Mouse (Mus musculus) forebrain, embryonic 11.5 days (tissue): Measurements from ENCODE around the gene Krt88. TPM values are rescaled to one million over a fixed set of nuclear protein-coding genes. Genes with fewer than 3 reads are reported as not detected.

Experiments used
- ATAC-seq: fragments of 200-750 bp; cut with Nextera tagmentation; replicated peaks from 2 replicates; pipeline ENCODE4 v1.8.0; 2017; ENCODE audit warnings: moderate TSS enrichment; ENCODE audit not compliant: low FRiP score
- DNase-seq: peaks from one replicate; pipeline ENCODE4 v3.0.0-alpha.2; 2017; ENCODE audit warnings: low spot score
- H3K27ac ChIP-seq: fragments of 300-500 bp; sonication (generic); 2 replicates; pipeline ENCODE4 v1.5.1; 2014; ENCODE audit warnings: low read depth, low read length
- H3K27me3 ChIP-seq: fragments of 300-500 bp; sonication (generic); 2 replicates; pipeline ENCODE4 v1.6.1; 2014; ENCODE audit warnings: mild to moderate bottlenecking, low read length, mixed read lengths; ENCODE audit not compliant: control insufficient read depth, insufficient read depth
- H3K36me3 ChIP-seq: fragments of 300-500 bp; sonication (generic); 2 replicates; pipeline ENCODE4 v1.6.1; 2014; ENCODE audit warnings: mild to moderate bottlenecking, low read length, moderate library complexity, mixed read lengths; ENCODE audit not compliant: control insufficient read depth, insufficient read depth
- H3K4me1 ChIP-seq: fragments of 300-500 bp; sonication (generic); replicated peaks from 2 replicates; pipeline ENCODE4 v1.6.1; 2014; ENCODE audit warnings: low read length, mixed read lengths; ENCODE audit not compliant: control insufficient read depth, insufficient read depth
- H3K4me2 ChIP-seq: fragments of 300-500 bp; sonication (generic); 2 replicates; pipeline ENCODE4 v1.6.1; 2014; ENCODE audit warnings: low read depth, mild to moderate bottlenecking, low read length, moderate library complexity, mixed read lengths; ENCODE audit not compliant: severe bottlenecking
- H3K4me3 ChIP-seq: fragments of 300-500 bp; sonication (generic); 2 replicates; pipeline ENCODE4 v1.5.1; 2014; ENCODE audit warnings: low read depth, low read length
- H3K9ac ChIP-seq: fragments of 300-500 bp; sonication (generic); 2 replicates; pipeline ENCODE4 v1.6.1; 2014; ENCODE audit warnings: low read length
- H3K9me3 ChIP-seq: fragments of 300-500 bp; sonication (generic); 2 replicates; pipeline ENCODE4 v1.6.1; 2016; ENCODE audit warnings: low read length, mixed read lengths; ENCODE audit not compliant: control insufficient read depth
- WGBS: fragments of 180-500 bp; shearing (Covaris S2); extraction: QIAGEN DNeasy Blood & Tissue Kit; methylation state at CpG from one replicate; pipeline ENCODE4 v1.1.7; 2014; 5-methylcytosine and 5-hydroxymethylcytosine counted together
- polyA plus RNA-seq: library from polyadenylated mRNA; unstranded; fragments of >200 nt; fragmentation: Nextera tagmentation; extraction: Ambion mirVana; gene quantifications from 2 replicates; pipeline ENCODE4 v1.2.1, GENCODE M21; 2014

The Krt88 gene
- polyA plus RNA-seq, 1 experiment from 2014 or later = not detected

- H3K4me1 ChIP-seq = no peaks in the 10 kb centered on the region; the same call in 1 of the 2 replicates
- H3K9ac ChIP-seq = no peak overlapping the region
- H3K27ac ChIP-seq = no peak overlapping the region
- 57% methylated on average over 1 of the region's 1 CpGs for WGBS
- H3K27me3 ChIP-seq = no peaks in the 10 kb centered on the region
- no peaks in the 10 kb centered on the region for H3K36me3 ChIP-seq
- H3K4me3 ChIP-seq = no peak overlapping the region
- DNase-seq (no peak), ATAC-seq (no peak)
- H3K9me3 ChIP-seq = no peaks in the 10 kb centered on the region
- no peak overlapping the region for H3K4me2 ChIP-seq
Measured at GRCm38 (mm10) chr15:101483646-101484045, 36.1 kb downstream of the Krt88 start.

- Histone ChIP-seq H3K9me3 (no peaks in the 10 kb centered on the region), H3K27ac (no peak overlapping the region), H3K4me1 (no peaks in the 10 kb centered on the region), H3K9ac (no peak overlapping the region), H3K36me3 (no peaks in the 10 kb centered on the region), H3K27me3 (no peaks in the 10 kb centered on the region), H3K4me3 (no peak overlapping the region), H3K4me2 (no peak overlapping the region)
- ATAC-seq (no peak), DNase-seq (no peak)
- 83% methylated on average over 1 of the region's 1 CpGs for WGBS
Measured at GRCm38 (mm10) chr15:101484939-101485338, 37.4 kb downstream of the Krt88 start.

- H3K4me3 ChIP-seq = no peak overlapping the region
- H3K4me1 ChIP-seq = no peaks in the 10 kb centered on the region
- no peaks in the 10 kb centered on the region for H3K9me3 ChIP-seq
- no peak overlapping the region for H3K27ac ChIP-seq
- no peak overlapping the region for H3K9ac ChIP-seq
- H3K4me2 ChIP-seq = no peak overlapping the region
- 83% methylated on average over 11 of the region's 11 CpGs for WGBS
- DNase-seq (no peak), ATAC-seq (no peak)
- no peaks in the 10 kb centered on the region for H3K36me3 ChIP-seq
- H3K27me3 ChIP-seq = no peaks in the 10 kb centered on the region
Measured at GRCm38 (mm10) chr15:101485911-101486635, 38.5 kb downstream of the Krt88 start.

- Histone ChIP-seq H3K4me1 (no peaks in the 10 kb centered on the region), H3K36me3 (no peaks in the 10 kb centered on the region), H3K4me2 (no peak within 1 kb of the TSS), H3K4me3 (no peak within 1 kb of the TSS), H3K27ac (no peak within 1 kb of the TSS), H3K9me3 (no peaks in the 10 kb centered on the region), H3K27me3 (no peaks in the 10 kb centered on the region), H3K9ac (no peak within 1 kb of the TSS)
- WGBS = 73% methylated on average over 6 of the region's 6 CpGs
- DNase-seq = no peak
- ATAC-seq = no peak
Measured at GRCm38 (mm10) chr15:101491431-101491830, 43.9 kb downstream of the Krt88 start, which contains the start of gene Krt83. Krt83 (minus strand) TSS chr15:101491512.

- 80% methylated on average over 8 of the region's 8 CpGs for WGBS
Measured at GRCm38 (mm10) chr15:101492718-101493117, 45.2 kb downstream of the Krt88 start.

GRCm38 (mm10) chr15:101493713-101494112 is 46.2 kb downstream of the Krt88 start:
- H3K9me3 ChIP-seq = no peaks in the 10 kb centered on the region
- H3K4me1 ChIP-seq = no peaks in the 10 kb centered on the region
- WGBS = 85% methylated on average over 6 of the region's 6 CpGs
- no peak overlapping the region for H3K4me3 ChIP-seq
- H3K4me2 ChIP-seq = no peak overlapping the region
- no peaks in the 10 kb centered on the region for H3K27me3 ChIP-seq
- no peak for DNase-seq
- H3K27ac ChIP-seq = no peak overlapping the region
- H3K36me3 ChIP-seq = no peaks in the 10 kb centered on the region
- ATAC-seq = no peak
- H3K9ac ChIP-seq = no peak overlapping the region

More at GRCm38 (mm10) chr15:101492718-101493117, 45.2 kb downstream of the Krt88 start:
- ATAC-seq (no peak), DNase-seq (no peak)
- no peaks in the 10 kb centered on the region for H3K36me3 ChIP-seq
- H3K4me2 ChIP-seq = no peak overlapping the region
- no peaks in the 10 kb centered on the region for H3K9me3 ChIP-seq
- H3K27me3 ChIP-seq = no peaks in the 10 kb centered on the region
- no peak overlapping the region for H3K9ac ChIP-seq
- no peaks in the 10 kb centered on the region for H3K4me1 ChIP-seq
- H3K27ac ChIP-seq = no peak overlapping the region
- H3K4me3 ChIP-seq = no peak overlapping the region

GRCm38 (mm10) chr15:101494203-101494602 is 46.7 kb downstream of the Krt88 start:
- Histone ChIP-seq H3K4me3 (no peak overlapping the region), H3K4me2 (no peak overlapping the region), H3K4me1 (no peaks in the 10 kb centered on the region), H3K9me3 (no peaks in the 10 kb centered on the region), H3K9ac (no peak overlapping the region), H3K36me3 (no peaks in the 10 kb centered on the region), H3K27ac (no peak overlapping the region), H3K27me3 (no peaks in the 10 kb centered on the region)
- no peak for ATAC-seq
- no peak for DNase-seq
- 81% methylated on average over 1 of the region's 1 CpGs for WGBS

GRCm38 (mm10) chr15:101495266-101495665 is 47.7 kb downstream of the Krt88 start:
- 89% methylated on average over 8 of the region's 8 CpGs for WGBS
- no peak for DNase-seq
- no peaks in the 10 kb centered on the region for H3K36me3 ChIP-seq
- no peak overlapping the region for H3K4me2 ChIP-seq
- H3K4me1 ChIP-seq = no peaks in the 10 kb centered on the region
- no peak overlapping the region for H3K27ac ChIP-seq
- ATAC-seq = no peak
- no peaks in the 10 kb centered on the region for H3K9me3 ChIP-seq
- no peak overlapping the region for H3K9ac ChIP-seq
- H3K27me3 ChIP-seq = no peaks in the 10 kb centered on the region
- H3K4me3 ChIP-seq = no peak overlapping the region

- Histone ChIP-seq H3K4me3 (no peak overlapping the region), H3K27me3 (no peaks in the 10 kb centered on the region), H3K4me2 (no peak overlapping the region), H3K9me3 (no peaks in the 10 kb centered on the region), H3K27ac (no peak overlapping the region), H3K4me1 (no peaks in the 10 kb centered on the region), H3K36me3 (no peaks in the 10 kb centered on the region), H3K9ac (no peak overlapping the region)
- WGBS = 68% methylated on average over 2 of the region's 2 CpGs
- ATAC-seq (no peak), DNase-seq (peak; percentile 60)
Measured at GRCm38 (mm10) chr15:101497181-101497580, 49.6 kb downstream of the Krt88 start.
